Mouse (Mus musculus): ENCODE data around the gene Gper1.

Gper1 gene

GRCm38 (mm10) chr5:139445258-139445657 lies 22.3 kb downstream of the Gper1 start:
- DNase-seq (ENCODE audit: low spot score in 2 of 2): no peak

GRCm38 (mm10) chr5:139448025-139448424 lies 25.1 kb downstream of the Gper1 start:
- DNase-seq (ENCODE audit: low spot score in 2 of 2): no peak

- no peak for DNase-seq (ENCODE audit: low spot score in 2 of 2)
These were observed 26.3 kb downstream of the Gper1 start for GRCm38 (mm10) chr5:139449161-139449791.

DNA sequence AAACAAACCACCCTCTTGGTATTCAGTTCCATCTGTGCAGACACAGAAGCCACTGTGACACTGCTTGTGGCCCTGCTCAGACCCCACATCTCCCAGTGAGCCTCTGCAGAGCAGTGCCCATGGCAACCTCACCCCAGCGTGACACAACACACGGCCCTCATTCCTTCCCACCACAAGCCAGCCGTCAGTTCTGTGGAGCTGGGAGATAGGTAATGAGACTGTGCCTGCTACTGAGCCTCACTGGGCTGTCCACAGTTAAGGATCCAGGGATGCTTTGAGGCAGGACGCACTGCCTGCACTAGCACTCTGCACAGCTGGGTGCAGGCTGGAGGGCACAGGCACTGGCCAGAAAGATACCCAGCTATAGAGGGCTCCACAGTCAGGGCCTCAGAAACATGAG lies 27.0 kb downstream of the Gper1 start:
- no peak for DNase-seq (ENCODE audit: low spot score in 2 of 2)

DNA sequence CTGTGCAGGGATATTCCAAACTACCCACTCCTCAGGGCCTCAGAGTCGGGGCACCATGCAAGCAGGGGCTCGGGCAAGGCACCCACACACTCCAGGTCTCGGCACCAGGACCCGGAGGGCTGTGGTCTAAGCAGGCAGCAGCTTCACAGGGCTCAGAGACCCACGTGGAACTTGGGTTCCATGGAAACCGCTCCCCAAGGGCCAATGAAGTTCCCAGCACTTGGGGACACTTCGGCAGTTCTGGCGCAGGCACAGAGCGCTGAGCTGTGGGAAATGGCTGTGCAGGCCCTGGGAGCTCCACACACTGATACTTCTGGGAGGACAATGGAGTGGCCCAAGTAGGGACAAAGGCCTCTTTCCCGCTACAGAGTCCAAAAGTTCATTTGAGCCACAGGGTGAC lies 30.1 kb downstream of the Gper1 start:
- no peak for DNase-seq (ENCODE audit: low spot score in 2 of 2)

DNA sequence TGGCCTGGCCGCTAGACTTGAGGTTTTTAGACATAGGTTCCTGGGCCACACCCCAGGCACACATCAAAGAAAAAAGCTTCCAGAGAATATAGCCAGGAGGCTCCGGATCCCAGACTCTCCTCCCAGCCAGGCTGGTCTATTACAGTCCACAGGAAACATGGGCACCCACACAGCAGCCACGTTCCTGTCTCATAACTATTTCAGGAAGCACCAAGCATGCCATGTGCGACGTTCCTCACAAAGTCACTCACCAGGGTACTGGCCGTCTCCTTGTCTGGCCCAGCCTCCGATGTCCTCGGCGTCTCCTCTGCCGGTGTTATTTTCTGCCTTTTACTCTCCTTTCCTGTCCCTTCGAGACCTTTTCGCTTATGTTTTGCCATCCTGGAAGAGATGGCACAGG lies 32.2 kb downstream of the Gper1 start:
- no peak for DNase-seq (ENCODE audit: low spot score in 2 of 2)

GRCm38 (mm10) chr5:139457241-139457640 lies 34.3 kb downstream of the Gper1 start:
- DNase-seq (ENCODE audit: low spot score in 2 of 2): no peak

DNA sequence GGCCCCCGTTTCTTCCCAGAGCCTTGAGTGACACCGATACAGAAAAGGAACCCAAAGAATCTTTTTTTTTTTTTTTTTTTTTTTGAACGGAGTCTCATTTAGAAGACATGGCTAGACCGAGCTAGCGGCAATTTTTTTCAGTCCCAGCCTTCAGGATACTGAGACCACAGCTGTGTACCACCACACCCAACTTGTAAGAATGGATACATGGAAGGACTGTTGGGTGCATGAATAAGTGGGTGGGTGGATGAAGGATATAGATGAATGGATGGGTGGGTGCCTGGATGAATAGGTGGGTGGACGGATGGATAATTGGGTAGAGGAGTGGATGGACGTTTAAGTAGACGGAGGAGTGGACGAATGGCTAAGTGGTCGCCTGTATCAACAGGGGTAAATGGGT lies 37.0 kb downstream of the Gper1 start:
- no peak for DNase-seq (ENCODE audit: low spot score in 2 of 2)

DNA sequence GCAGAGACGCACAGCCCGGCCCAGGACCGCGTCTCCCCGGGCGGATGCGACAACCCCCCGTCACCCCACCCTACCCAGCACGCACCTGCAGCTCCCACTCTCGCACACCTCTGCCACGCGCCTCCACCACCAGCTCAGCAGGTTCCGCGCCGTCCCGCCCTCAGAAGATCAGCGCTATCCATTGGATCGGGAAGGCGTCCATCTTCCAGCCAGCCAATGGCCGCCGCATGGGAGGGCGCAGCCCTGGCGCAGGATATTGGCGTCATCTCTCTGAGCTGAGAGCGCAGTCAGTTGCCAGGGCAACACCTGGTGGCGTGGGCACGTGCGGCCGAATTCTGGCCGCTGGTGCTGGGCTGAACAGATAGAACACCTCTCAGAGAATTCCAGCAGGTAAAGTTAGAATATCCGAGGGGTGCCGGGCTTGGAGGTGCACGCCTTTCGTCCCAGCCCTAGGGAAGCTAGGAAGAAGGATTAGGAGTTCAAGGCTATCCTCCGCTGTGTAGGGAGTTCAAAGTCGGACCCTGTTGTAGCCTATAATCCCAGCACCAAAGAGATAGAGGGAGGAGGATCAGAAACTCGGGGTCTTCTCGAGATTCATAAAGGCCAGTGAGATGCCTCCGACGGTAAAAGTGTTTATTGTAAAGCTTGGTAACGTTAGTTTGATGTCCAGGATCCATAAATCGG lies 37.6 kb downstream of the Gper1 start, which contains the start of gene 3110082I17Rik:
3110082I17Rik (minus strand) TSS at position 144 of the 684 bp plus-strand sequence.
- peak; percentile 98 to 99 for DNase-seq (ENCODE audit: low spot score in 2 of 2)

DNA sequence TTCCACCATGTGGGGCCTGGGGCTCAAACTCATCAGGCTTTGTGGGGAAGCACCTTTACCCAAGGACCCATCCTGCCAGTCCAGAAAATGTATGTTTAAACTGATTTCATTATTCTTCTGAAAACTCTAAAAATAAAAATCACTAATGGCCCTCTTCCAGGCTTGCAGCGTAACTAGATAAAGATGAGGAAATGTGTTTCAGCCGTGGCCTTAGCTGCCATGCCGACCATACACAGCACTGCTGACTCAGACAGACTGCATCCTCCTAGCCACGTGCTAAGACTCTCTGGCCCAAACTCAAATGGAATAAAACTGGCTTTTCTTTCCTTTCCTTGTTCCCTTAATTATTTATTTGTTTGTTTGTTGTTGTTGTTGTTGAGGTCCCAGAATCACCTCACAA lies 41.9 kb downstream of the Gper1 start:
- DNase-seq (ENCODE audit: low spot score in 2 of 2): no peak

- DNase-seq (ENCODE audit: low spot score in 2 of 2): no peak
These were observed 43.4 kb downstream of the Gper1 start for GRCm38 (mm10) chr5:139466373-139466772.

GRCm38 (mm10) chr5:139466801-139467200 lies 43.9 kb downstream of the Gper1 start:
- no peak for DNase-seq (ENCODE audit: low spot score in 2 of 2)

- DNase-seq (ENCODE audit: low spot score in 2 of 2): no peak
These were observed 45.0 kb downstream of the Gper1 start for GRCm38 (mm10) chr5:139467998-139468397.

DNA sequence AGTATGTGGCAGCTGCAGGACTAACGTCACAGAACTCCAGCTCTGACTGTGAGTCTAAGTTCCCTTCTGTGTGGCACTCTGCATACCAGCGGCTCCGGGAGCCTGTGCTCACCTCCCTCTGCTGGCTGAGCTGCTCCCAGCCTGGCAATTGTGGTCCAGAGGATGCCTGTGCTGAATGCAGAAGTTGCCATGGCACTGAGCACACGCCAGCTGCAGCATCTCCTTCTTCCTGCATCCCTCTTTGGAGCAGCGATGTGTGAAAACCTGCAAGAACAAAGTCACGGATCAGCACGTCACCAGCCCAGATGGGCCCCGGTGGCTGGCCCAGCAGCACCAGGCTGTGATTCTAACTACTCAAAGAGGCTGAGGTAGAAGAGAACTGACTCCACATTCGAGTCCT lies 51.8 kb downstream of the Gper1 start:
- DNase-seq (ENCODE audit: low spot score in 2 of 2): no peak

All from frontal cortex, postnatal 25 days (tissue).